Mouse (Mus musculus) heart, adult 2 months (tissue): Measurements from ENCODE around the gene Plac1.

ENCODE experiments used
- CTCF ChIP-seq: fragments of 200-600 bp; IDR thresholded peaks from 2 replicates; pipeline ENCODE4 v1.8.1; 2022; ENCODE audit warnings: antibody characterized with exemption, mild to moderate bottlenecking, moderate library complexity
- EP300 ChIP-seq: fragments of 200-500 bp; IDR thresholded peaks from 2 replicates; pipeline ENCODE4 v1.6.1; 2011; ENCODE audit warnings: low read depth, low read length, control low read depth; ENCODE audit not compliant: insufficient read depth

GRCm38 (mm10) chrX:53161115-53161514 is 78.8 kb downstream of the Plac1 start:
- no peak for TF ChIP-seq CTCF
- no peak for TF ChIP-seq EP300
